Comparison of ENCODE assay signal across 8 mouse cellular contexts in the genomic region with DNA sequence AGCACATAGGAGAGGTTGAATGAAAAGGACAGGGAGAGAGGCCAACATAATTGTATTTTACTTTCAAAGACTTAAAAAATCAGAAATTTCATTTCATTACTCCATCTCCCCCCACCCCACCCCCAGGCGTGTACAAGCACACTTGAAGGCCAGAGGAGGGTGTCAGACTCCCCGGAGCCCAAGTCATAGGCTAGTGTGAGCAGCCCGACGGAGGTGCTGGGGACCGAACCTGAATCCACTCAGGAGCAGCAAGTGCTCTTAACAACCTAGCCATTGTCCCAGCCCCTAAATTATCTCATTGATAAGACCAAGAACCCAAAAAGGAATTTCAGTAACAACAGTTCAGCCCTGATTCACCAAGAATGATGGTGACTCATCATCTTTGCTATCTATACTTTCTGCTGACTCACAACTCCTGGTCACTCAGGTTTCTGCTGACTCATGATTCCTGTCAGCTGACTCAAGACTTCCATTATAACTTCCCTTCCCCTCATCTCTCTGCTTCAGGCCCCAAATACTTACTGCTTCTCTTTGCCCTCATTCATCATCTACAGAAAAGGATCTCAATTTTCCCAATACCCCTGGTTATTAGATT. TPM values are rescaled to one million over a fixed set of nuclear protein-coding genes. Genes with fewer than 3 reads are reported as not detected.
DNase-seq lines count a peak whose midpoint lies in the region; ATAC-seq and TF ChIP-seq lines count a peak whose summit lies in the region.

No protein-coding gene starts in this region.

- H3K4me2 ChIP-seq in forebrain, embryonic 11.5 days (ENCODE audit: low read depth, low read length, severe bottlenecking), result no peak overlapping the region
- no peak overlapping the region for H3K4me2 ChIP-seq in forebrain, embryonic 16.5 days (ENCODE audit: low read length)
- H3K4me2 ChIP-seq in hindbrain, postnatal 0 days (ENCODE audit: low read depth, low read length), result no peak overlapping the region

- H3K79me2 ChIP-seq in macrophage (ENCODE audit: inconsistent target), result peaks cover 40% of the 10 kb centered on the region

- WGBS in forebrain, embryonic 11.5 days, result 80% methylated on average over 5 of the region's 5 CpGs
- WGBS in forebrain, embryonic 16.5 days, result 76% methylated on average over 5 of the region's 5 CpGs
- WGBS in macrophage (ENCODE audit: missing documents), result 95% methylated on average over 4 of the region's 5 CpGs
- WGBS in hindbrain, postnatal 0 days, result 83% methylated on average over 5 of the region's 5 CpGs

- peak; percentile 52 for DNase-seq in forebrain, embryonic 11.5 days (ENCODE audit: low spot score)
- DNase-seq in right cerebral cortex, postnatal 25 days, result no peak
- no peak for DNase-seq in kidney, postnatal 25 days
- no peak for DNase-seq in hindbrain, postnatal 0 days (ENCODE audit: low spot score)

- H3K9ac ChIP-seq in forebrain, embryonic 11.5 days (ENCODE audit: low read length), result no peak overlapping the region
- H3K9ac ChIP-seq in forebrain, embryonic 16.5 days (replicated peaks; ENCODE audit: low read depth, low read length), result no peak overlapping the region
- no peak overlapping the region for H3K9ac ChIP-seq in ES-Bruce4 (ENCODE audit: low read depth, poor library complexity, severe bottlenecking)
- H3K9ac ChIP-seq in hindbrain, postnatal 0 days (replicated peaks; ENCODE audit: low read length), result no peak overlapping the region

- no peak overlapping the region for H3K4me3 ChIP-seq in forebrain, embryonic 11.5 days (ENCODE audit: low read depth, low read length)
- no peak overlapping the region for H3K4me3 ChIP-seq in forebrain, embryonic 16.5 days (replicated peaks; ENCODE audit: low read length)
- no peak overlapping the region for H3K4me3 ChIP-seq in ES-Bruce4 (ENCODE audit: low read depth, low read length)
- no peak overlapping the region for H3K4me3 ChIP-seq in macrophage (ENCODE audit: inconsistent target)
- no peak overlapping the region for H3K4me3 ChIP-seq in hindbrain, postnatal 0 days (ENCODE audit: low read length)

- TF ChIP-seq EP300 in ES-Bruce4 (IDR thresholded peaks at IDR 0.05; ENCODE audit: insufficient read depth, low read depth, low read length), result no peak

- H3K27me3 ChIP-seq in forebrain, embryonic 11.5 days (ENCODE audit: control insufficient read depth, insufficient read depth, low read length), result no peaks in the 10 kb centered on the region
- no peaks in the 10 kb centered on the region for H3K27me3 ChIP-seq in forebrain, embryonic 16.5 days (replicated peaks; ENCODE audit: control insufficient read depth, insufficient read depth, low read length)
- H3K27me3 ChIP-seq in ES-Bruce4 (ENCODE audit: control insufficient read depth, insufficient read depth, low read length, poor library complexity, severe bottlenecking), result no peaks in the 10 kb centered on the region
- H3K27me3 ChIP-seq in hindbrain, postnatal 0 days (ENCODE audit: insufficient read depth, low read length), result no peaks in the 10 kb centered on the region

- no peak overlapping the region for H3K27ac ChIP-seq in forebrain, embryonic 11.5 days (ENCODE audit: low read depth, low read length)
- H3K27ac ChIP-seq in forebrain, embryonic 16.5 days (ENCODE audit: low read length), result no peak overlapping the region
- H3K27ac ChIP-seq in ES-Bruce4 (ENCODE audit: insufficient read depth, low read length), result peak overlapping the region; percentile 77
- peak overlapping the region; percentile 49 for H3K27ac ChIP-seq in macrophage
- H3K27ac ChIP-seq in hindbrain, postnatal 0 days, result no peak overlapping the region

- no peaks in the 10 kb centered on the region for H3K9me3 ChIP-seq in forebrain, embryonic 11.5 days (ENCODE audit: control insufficient read depth, low read length)
- no peaks in the 10 kb centered on the region for H3K9me3 ChIP-seq in forebrain, embryonic 16.5 days (ENCODE audit: control insufficient read depth, low read length)
- no peaks in the 10 kb centered on the region for H3K9me3 ChIP-seq in ES-Bruce4 (replicated peaks; ENCODE audit: control insufficient read depth, insufficient read depth, low read length, poor library complexity, severe bottlenecking)
- H3K9me3 ChIP-seq in hindbrain, postnatal 0 days (ENCODE audit: low read length), result no peaks in the 10 kb centered on the region

- H3K4me1 ChIP-seq in forebrain, embryonic 11.5 days (replicated peaks; ENCODE audit: control insufficient read depth, insufficient read depth, low read length), result no peaks in the 10 kb centered on the region
- H3K4me1 ChIP-seq in forebrain, embryonic 16.5 days (replicated peaks; ENCODE audit: control insufficient read depth, insufficient read depth, low read length), result no peaks in the 10 kb centered on the region
- H3K4me1 ChIP-seq in ES-Bruce4 (ENCODE audit: control insufficient read depth, insufficient read depth, low read length), result peaks cover 7% of the 10 kb centered on the region
- no peaks in the 10 kb centered on the region for H3K4me1 ChIP-seq in hindbrain, postnatal 0 days (ENCODE audit: insufficient read depth, low read length)

- H3K36me3 ChIP-seq in forebrain, embryonic 11.5 days (ENCODE audit: control insufficient read depth, insufficient read depth, low read length), result peaks cover 12% of the 10 kb centered on the region; the same call in 1 of the 2 replicates
- peaks cover 25% of the 10 kb centered on the region for H3K36me3 ChIP-seq in forebrain, embryonic 16.5 days (ENCODE audit: control insufficient read depth, insufficient read depth)
- H3K36me3 ChIP-seq in ES-Bruce4 (ENCODE audit: control insufficient read depth, insufficient read depth, low read length, poor library complexity, severe bottlenecking) (peaks cover 48% of the 10 kb centered on the region), macrophage (ENCODE audit: inconsistent target) (peaks cover 37% of the 10 kb centered on the region)
- H3K36me3 ChIP-seq in hindbrain, postnatal 0 days (ENCODE audit: insufficient read depth, low read length), result peaks cover 37% of the 10 kb centered on the region

- TF ChIP-seq POLR2A in ES-Bruce4 (IDR thresholded peaks at IDR 0.05; ENCODE audit: insufficient read depth, low read length), result no peak

- no peak for TF ChIP-seq CTCF in ES-Bruce4 (IDR thresholded peaks at IDR 0.05; ENCODE audit: low read depth, low read length)
- TF ChIP-seq CTCF in hindbrain, postnatal 0 days (IDR thresholded peaks at IDR 0.05; ENCODE audit: low read depth), result no peak

- no peak for ATAC-seq in forebrain, embryonic 11.5 days (replicated peaks; ENCODE audit: low FRiP score)
- no peak for ATAC-seq in forebrain, embryonic 16.5 days
- peak; percentile 24 for ATAC-seq in common myeloid progenitor, adult 5-6 weeks (replicated peaks; ENCODE audit: low read depth, poor library complexity, severe bottlenecking)
- no peak for ATAC-seq in hindbrain, postnatal 0 days

RNA-seq across cellular contexts. Expression of a gene that starts 11.4 kb away (rescaled TPM):
- polyA plus RNA-seq in forebrain, embryonic 11.5 days (2014; fragmentation: Nextera tagmentation; extraction: Ambion mirVana), result 574 and 627 TPM in 2 replicates
- polyA plus RNA-seq in forebrain, embryonic 16.5 days (2015; fragmentation: Nextera tagmentation; extraction: Ambion mirVana), result 414 and 460 TPM in 2 replicates
- 2,423 and 2,841 TPM in 2 replicates for polyA plus RNA-seq in ES-Bruce4 (2011; ENCODE audit: insufficient read depth, insufficient read length, low read depth, missing spikeins)
- total RNA-seq in common myeloid progenitor, adult 5-6 weeks (2017), result 793 and 882 TPM in 2 replicates
- 100 to 1,000 TPM in 1 of 26 experiments, 10 to 100 TPM in 25; 36.0 to 273 (median 53.7) TPM for total RNA-seq in macrophage (2018; cell fraction: chromatin; rRNA removed)
- total RNA-seq in macrophage (2018; cell fraction: cytosol; rRNA removed), result 100 to 1,000 TPM; 369 to 863 (median 565) TPM
- 10 to 100 TPM; 36.1 to 90.9 (median 63.1) TPM for total RNA-seq in macrophage (2018; cell fraction: nucleus; rRNA removed)
- 605 to 1,612 TPM (median 1,413 TPM) in 3 replicates for polyA plus RNA-seq in macrophage (2018)
- total RNA-seq in hindbrain, postnatal 0 days (2014; rRNA removed), result 132 and 176 TPM in 2 replicates
- 368 and 402 TPM in 2 replicates for polyA plus RNA-seq in hindbrain, postnatal 0 days (2015; fragmentation: Nextera tagmentation; extraction: Ambion mirVana)

RNA-seq across cellular contexts. Expression of a gene that starts 24.9 kb away (rescaled TPM):
- 463 and 475 TPM in 2 replicates for polyA plus RNA-seq in forebrain, embryonic 11.5 days (2014; fragmentation: Nextera tagmentation; extraction: Ambion mirVana)
- polyA plus RNA-seq in forebrain, embryonic 16.5 days (2015; fragmentation: Nextera tagmentation; extraction: Ambion mirVana), result 497 and 550 TPM in 2 replicates
- polyA plus RNA-seq in ES-Bruce4 (2011; ENCODE audit: insufficient read depth, insufficient read length, low read depth, missing spikeins) (330 and 346 TPM in 2 replicates), macrophage (2018) (279 to 355 TPM (median 308 TPM) in 3 replicates)
- total RNA-seq in common myeloid progenitor, adult 5-6 weeks (2017), result 246 and 295 TPM in 2 replicates
- 10 to 100 TPM; 20.1 to 75.0 (median 37.9) TPM for total RNA-seq in macrophage (2018; cell fraction: chromatin; rRNA removed)
- total RNA-seq in macrophage (2018; cell fraction: cytosol; rRNA removed), result 100 to 1,000 TPM; 243 to 394 (median 330) TPM
- 100 to 1,000 TPM in 25 of 26 experiments, 10 to 100 TPM in 1; 88.2 to 281 (median 172) TPM for total RNA-seq in macrophage (2018; cell fraction: nucleus; rRNA removed)
- 643 and 734 TPM in 2 replicates for total RNA-seq in hindbrain, postnatal 0 days (2014; rRNA removed)
- polyA plus RNA-seq in hindbrain, postnatal 0 days (2015; fragmentation: Nextera tagmentation; extraction: Ambion mirVana), result 747 and 812 TPM in 2 replicates

Comparison
In these comparisons a context has a peak if more than half of its experiments do, and no peak if none do; other contexts are left out.
1. H3K27ac ChIP-seq: peak in ES-Bruce4 (single experiment) and macrophage (single experiment); none in forebrain, embryonic 11.5 days (single experiment), forebrain, embryonic 16.5 days (single experiment) and hindbrain, postnatal 0 days (single experiment).